Mouse (Mus musculus) thymus, postnatal 0 days (tissue): Measurements from ENCODE around the gene Rffl. TPM values are rescaled to one million over a fixed set of nuclear protein-coding genes. Genes with fewer than 3 reads are reported as not detected.

Experiments
- DNase-seq: peaks from one replicate; pipeline ENCODE4 v3.0.0-alpha.2; 2015; ENCODE audit warnings: low spot score
- polyA plus RNA-seq: library from polyadenylated mRNA; unstranded; fragments of >200 nt; fragmentation: Nextera tagmentation; extraction: Ambion mirVana; gene quantifications from 2 replicates; pipeline ENCODE4 v1.2.1, GENCODE M21; 2015

The Rffl gene
- polyA plus RNA-seq, 1 experiment from 2014 or later = 15.8 TPM

DNA sequence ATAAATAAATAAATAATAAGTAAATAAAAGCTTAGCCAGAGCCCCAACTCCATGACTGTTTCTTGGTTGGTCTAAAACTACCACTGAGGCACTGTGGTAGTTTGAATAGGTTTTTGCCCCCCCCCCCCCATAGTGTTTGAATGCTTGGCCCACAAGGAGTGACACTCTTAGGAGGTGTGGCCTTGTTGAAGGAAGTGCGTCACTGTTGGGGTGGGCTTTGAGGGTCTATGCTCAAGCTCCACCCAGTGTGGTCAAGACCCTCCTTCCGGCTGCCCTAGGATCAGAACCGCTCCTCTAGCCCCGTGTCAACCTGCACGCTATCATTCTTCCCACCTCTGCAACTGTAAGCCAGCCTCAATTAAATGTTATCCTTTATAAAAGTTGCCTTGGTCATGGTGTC, 4.6 kb upstream of the Rffl start:
- DNase-seq = no peak

DNA sequence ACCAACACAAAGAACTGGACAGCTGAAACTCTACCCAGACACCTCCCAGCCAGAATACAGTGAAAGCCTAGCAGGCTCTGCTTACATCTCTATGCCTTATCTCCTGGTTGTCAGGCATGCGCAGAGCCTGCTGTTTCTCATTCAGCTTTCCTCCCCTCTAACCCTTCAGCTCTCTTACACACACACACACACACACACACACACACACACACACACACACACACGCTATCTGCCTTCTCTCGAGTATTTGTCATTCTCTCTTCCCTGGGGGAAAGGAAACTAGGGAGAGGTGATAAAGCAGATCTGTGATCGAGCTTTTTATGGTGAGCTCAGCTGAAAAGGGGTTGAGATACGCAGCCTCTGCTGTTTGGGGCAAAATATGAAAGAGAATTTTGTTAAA, 3.9 kb upstream of the Rffl start:
- DNase-seq = no peak

DNA sequence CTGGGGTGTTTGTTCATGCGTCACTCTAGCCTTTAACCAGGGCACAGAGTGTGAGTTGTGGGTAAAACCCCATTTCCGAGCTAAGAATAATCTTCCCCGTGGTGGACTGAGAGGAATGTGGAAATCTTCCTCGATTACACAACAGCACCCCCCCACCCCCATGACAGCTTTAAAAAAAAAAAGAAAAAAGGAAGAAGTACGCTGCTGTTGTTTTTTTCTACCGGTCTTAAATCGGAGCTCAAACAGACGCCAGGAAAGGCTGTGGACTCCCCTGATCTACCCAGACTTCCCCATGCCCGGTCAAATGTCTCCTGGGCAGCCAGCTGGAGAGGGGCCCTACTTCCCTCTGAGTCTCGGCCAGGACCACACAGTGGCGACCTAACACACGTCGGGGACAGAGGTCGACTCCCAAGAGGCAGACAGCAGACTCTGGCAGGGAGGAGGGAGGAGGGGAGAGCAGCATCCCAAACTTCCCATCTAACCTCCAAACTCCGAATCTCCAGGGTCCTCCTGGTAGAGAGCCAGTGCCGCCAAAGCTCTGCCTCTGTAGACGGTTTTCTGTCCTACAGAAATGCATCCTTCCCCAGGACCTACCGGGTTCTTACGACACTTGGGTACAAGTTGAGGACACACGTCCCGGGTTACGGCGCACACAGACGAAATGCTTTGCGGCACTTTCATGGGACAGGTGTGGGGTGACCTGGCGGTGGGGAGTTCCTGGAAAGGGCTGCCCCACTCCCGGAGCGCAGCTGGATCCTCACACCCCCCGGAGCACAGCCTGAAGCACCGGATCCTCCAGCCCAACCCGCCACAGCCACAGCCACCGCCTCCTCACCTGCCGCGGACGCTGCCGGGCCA, 608 bp downstream of the Rffl start:
- DNase-seq = peak; percentile 78

DNA sequence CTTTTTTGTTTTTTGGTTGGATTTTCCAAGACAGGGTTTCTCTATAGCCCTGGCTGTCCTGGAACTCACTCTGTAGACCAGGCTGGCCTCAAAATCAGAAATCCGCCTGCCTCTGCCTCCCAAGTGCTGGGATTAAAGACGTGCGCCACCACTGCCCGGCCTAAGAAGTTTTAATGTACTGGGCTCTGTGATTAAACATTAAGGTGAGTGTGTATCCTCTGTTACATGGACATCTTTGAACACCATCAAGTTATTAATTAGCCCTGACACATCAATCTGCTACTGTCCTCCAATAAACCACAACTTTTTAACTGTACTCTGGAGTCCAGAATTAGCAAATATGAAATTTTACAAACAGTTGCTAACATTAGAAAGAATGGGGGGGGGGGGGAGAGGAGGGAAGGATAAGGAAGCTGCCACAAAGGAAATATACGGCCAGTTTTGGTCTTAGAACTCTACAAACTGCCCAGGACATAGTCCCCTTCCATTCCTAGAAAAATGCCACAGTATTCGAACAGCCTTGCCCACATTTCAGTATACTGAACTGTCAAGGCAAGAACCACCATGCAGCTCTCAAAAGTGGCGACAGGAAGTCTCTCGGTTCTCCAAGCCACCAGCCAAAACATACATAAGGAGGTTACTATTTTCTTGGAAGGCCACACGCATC, 1.4 kb downstream of the Rffl start:
- no peak for DNase-seq

DNA sequence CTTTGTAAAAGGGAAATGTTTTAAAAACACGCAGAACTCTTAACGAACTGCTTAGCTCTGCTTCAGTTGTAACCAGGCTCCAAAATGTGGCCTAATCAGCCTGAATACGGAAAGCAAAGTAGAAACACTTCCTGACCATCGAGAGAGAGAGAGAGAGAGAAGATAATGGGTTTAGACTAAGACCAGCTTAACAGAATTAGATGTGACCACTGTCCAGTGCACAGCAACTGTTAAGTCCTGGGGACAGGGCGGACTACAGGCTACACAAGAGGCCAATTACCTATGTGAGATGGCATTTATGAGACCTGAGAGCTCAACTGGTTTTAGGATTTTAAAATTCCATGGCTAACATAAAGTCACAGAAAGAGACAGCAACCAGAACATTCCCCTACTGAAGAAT, 3.1 kb downstream of the Rffl start:
- no peak for DNase-seq

DNA sequence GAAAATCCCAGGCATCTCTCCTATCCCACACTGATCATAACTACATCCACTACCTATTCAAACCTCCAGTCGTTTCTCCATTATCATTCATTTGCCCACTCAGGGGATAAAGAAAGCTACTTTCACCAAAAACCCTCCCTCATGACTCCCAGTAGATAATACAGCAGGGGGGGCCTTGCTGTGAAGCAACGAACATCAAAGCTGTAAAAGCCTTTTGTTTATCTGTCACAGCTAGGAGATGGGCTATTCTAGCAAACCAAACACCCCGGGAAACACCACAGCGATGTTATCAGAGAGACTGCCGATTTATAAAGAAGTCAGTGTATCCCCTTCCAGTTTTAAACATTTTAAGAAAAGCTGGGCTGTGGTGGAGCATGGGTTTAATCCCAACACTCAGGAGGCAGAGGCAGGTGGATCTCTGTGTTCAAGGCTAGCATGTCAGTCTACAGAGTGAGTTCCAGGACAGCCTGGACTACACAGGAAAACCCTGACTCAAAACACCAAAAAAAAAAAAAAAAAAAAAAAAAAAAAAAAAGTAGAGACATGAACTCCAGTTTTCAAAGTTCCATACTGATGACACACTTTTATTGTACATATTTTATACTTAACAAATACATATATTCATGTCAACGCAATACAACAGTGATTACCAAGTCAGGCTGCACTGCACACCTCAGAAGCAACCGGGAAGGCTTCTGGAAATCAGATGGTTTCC, 4.0 kb downstream of the Rffl start:
- no peak for DNase-seq

DNA sequence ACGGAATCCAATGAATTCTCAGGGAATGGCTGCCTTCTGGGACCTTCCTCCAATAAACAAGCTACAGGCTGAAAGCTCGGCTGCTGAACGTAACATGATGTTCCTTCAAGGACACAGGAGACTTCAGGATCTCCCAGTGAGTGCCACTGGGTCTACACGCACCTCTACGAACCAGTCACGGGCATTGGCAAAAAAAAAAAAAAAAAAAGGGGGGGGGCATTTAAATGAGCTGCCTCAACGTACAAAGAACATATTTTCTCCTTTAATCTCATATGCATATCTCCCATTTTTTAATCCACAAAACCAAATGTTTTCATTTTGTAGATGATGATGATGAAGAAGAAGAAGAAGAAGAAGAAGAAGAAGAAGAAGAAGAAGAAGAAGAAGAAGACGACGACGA, 5.1 kb downstream of the Rffl start:
- DNase-seq = no peak

DNA sequence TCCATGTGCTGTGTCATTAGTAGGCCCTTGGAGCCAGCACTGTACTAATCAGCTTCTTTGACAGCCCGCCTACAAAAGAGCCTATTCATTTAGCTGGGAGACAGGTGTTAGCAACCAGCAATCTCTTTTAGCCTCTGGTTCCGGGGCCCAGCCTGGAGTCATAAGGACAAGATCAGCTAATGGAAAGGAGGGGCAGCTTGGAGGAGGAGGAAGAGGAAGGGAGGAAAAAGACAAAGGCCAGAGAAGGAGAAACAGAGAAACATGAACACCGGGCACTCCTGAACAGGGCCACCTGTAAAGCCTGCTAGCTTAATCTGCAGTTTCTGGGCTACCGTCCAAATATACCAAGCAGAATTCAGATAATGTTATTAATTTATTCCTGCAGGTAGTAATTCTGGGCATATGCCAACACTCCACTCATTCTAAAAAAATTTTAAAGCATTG, 7.5 kb downstream of the Rffl start:
- no peak for DNase-seq

DNA sequence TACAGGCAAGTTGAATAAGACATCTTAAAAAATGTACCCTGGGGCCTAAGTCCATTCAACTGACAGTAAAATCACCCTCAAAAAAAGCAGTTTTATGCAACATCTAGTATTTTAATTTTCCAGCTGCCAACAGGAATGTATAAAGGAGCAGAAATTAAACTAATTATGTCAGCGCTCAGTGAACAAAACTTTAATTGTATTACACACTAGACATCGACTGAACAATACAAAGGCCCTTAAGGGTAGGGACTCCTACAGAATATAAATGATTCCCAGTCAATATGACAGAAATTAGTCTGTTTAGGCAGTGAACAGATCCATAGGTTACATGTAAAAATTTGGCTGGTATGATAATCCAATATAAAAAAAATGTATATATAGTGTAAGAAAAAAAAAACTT, 8.0 kb downstream of the Rffl start:
- no peak for DNase-seq

DNA sequence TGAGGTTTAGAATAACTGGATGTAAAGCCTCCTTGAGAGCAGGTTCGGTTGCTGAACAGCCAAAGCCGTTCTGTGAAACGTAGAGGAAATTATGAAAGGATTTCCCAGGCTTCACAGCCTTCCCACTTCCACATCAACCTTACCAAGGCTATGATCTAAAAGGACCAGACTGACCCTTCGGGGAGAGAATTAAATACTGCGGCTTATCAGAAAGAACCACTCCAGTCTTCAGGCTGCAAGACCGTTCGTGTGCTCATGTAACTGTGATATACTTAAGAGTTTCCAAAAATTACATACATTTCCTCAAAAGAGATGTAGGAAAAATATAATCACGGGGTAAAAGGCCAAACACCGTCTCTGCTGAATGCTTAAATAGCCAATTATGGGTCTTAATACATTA, 8.4 kb downstream of the Rffl start:
- no peak for DNase-seq

DNA sequence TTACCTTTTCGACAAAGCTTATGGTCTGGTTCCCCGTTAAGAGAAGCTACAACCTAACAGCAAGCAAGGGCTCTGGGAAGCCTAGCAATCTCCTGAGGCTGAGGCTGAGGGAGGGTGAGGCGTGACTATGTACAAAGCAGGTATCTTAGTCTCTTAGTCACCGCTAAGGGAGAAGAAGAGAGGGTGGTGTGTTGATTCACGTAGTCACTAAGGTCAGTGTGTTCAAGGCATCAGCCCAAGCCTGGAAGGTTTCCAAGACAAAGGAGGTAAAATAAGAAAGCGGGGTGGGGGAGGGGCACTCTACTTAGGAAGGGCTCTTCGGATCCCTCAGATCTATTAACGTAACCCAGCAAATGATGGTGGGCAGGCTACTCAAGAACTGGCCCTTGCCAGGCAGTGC, 9.5 kb downstream of the Rffl start:
- DNase-seq = no peak

DNA sequence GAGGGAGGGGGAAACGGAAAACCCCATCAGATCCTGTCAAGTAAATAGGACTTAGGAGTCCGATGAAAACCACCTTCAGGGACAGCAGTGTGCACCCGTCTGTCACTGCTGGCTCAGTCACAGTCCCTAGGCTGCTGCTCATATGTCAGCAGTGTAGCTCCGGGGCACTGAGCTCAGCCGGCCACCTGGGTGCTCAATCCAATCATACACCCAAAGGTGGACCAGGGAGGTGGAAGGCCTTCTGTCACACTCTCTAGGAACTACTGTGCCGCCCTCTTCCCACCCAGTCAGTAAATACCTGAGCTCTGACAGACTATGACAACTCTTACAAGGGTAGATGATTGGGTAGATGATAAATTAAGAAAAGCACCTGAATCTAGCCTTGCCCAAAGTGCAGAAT, 10.3 kb downstream of the Rffl start:
- DNase-seq = no peak

DNA sequence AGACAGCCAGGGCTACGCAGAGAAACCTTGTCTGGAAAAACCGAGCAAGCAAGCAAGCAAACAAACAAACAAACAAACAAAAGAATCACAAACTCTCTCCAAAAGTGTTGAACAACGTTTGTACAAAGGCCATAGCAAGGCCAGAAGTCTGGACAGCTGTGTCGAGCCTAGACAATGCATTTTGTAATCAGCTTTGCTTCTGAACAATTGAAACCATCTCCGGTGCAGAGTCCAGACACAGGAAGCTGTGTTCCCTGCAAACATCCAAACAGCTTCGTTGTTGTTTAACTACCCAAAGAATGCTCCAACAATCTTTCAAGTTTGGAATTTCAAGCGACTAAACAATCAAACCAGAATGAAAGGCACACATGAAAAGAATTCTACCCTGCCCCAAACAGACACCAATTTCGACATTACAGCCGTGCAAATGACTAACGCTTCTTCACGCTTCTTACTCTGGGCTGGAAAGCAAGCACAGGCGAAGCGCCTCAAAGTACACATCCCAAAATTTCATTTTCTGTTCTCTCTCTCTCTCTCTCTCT, 13.6 kb downstream of the Rffl start:
- DNase-seq = no peak

DNA sequence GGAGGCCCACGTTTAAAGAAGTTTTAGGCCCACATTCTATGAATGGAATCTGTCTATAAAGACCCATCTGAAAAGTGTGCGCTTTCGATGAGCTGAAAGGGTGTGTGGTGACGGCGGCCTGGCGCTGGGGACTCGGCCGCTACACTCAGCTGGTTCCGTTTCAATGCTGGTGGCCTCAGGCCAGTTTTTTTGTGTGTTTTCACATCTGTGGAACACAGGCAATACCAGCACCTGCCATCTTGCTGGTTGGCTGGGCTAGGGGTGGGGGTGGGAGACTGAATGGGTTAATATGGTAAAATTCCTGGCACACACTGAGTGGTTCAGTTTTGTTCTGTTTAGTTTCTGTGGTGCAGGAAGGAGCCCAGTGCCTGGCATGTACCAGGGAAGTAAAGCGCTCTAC, 15.0 kb downstream of the Rffl start:
- no peak for DNase-seq

DNA sequence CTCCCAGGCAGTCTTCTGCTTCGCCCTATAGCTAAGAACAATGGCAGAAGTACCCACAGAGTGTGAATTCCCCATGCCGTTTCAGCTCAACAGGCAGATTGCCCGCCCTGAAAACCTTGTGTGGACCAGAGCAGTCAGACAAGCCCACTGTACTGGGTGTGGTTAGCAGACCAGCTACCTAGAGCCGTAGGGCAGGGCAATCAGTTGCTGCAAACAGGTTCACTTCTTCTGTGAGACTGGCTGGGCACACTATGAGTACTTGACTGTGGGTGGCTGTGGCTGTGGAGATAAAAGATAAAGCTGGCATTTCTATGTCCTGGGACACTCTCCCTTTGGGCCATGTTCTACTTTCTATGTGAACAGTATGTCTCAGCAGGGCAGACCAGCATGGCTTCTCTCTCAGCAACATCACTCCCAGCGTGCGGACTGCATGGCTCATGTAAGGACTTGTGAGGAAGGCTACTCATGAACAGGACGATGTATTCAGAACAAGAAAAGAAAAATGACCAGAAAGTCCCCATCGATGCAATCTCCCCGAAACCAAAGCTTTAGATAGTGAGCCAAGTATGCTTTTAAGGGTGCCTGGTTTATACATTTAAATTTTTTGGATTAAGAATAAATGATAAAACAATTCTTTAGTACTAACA, 15.6 kb downstream of the Rffl start:
- no peak for DNase-seq

DNA sequence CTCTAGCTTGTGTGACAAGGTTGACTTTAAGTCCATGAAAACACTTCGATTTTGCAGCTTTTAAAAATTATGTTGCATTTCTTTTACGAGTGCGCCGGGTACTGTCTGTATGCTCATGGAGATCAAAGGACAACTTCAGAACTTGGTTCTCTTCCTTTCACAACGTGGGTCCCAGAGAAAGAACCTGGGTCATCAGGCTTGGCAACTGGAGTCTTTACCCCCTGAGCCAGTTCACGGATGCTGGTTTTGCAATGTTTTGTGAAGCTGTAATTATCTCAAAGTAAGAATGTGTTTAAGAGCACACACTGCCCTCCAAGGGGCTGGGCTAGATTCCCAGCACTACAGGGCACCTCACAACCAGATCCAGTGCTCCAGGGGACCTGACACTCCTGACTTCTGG, 16.9 kb downstream of the Rffl start:
- no peak for DNase-seq

DNA sequence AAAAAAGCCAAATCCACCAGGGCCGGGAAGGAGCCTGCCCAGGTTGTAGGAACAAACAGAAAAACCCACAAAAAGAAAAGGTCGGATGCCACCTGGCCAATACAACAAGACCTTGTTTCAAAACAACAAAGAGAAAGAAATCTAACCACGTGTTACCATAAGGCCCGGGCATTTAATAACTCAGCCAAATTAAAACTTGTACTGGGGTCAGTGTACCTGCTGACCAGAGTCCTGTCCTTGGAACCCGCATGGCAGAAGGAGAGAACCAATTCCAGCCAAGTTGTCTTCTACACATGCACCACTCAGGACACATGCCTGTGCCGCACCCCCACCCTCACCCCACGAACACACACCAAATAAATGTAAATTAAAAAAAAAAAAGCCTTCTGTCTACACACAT, 18.1 kb downstream of the Rffl start:
- no peak for DNase-seq

DNA sequence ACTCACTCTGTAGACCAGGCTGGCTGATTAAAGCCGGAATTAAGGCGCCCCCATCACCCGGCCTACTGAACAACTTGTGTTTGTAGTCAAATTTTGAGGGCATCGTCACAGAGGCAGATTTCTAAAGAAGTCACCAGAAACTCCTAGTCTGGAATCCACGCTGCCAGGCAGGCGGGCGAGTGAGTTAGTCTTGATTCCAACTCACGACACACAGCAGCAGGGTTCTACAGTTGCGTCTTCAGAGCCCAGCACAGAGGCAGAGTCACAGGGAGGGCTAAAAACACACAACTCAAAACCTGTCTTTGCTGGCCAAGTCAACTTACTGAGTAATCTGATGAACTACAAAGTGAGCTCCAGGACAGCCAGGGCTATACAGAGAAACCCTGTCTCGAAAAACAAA, 18.5 kb downstream of the Rffl start:
- DNase-seq = no peak

DNA sequence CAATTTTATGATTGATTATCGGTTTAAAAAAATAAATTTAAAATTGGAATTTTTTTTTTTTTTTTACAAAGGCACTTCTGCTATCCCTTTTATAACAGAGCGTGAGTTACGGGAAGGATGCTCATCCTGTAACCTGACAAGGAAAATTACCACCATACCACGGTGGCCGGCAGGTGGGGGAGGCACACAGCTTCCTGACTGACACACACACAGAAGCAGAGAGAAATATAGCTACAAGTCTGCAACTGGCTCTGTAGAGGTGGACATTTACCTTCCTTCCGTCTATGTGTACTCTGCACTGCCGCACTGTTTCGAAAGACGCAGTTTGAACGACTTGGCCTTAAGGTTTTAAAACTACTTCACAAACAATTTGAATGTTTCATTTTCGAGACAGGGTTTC, 18.9 kb downstream of the Rffl start:
- no peak for DNase-seq

DNA sequence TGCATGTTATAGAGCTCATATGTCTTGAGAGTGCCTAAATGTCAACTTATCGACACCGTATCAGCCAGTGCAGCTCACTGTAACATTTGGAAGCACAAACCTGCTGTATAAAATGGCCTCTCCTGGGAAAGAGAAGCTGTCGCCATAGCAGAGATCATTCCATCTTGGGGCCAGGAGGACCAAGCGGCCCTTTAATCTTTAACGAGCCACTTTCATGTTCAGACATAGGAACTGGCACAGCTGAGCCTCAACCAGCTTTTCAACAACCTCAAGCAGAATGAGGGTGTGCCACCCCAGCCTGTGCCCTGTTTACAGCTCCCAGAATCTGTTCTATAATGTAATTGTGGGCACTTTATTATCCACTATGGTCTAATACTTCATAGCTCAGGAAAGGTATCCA, 20.8 kb downstream of the Rffl start:
- no peak for DNase-seq

DNA sequence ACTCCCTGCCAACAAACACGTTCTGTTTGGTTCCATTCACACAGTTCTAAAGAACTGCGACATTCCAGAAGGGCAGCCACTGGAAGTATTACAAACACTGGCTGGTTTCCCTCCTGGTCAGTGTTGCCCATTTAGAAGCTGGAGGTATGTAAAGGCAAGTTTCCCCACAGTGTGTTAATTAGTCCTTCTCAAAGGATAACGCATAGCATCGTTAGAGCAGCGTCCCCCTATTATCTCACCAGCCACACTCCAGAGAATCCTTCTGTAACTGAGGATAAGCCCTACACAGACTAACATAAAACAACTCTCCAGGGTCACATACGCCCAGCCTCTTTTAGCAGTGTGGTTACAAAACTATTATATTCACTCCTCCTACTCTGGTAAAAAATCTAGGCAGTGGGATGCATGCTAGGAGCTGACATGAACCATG, 23.4 kb downstream of the Rffl start:
- DNase-seq = no peak

DNA sequence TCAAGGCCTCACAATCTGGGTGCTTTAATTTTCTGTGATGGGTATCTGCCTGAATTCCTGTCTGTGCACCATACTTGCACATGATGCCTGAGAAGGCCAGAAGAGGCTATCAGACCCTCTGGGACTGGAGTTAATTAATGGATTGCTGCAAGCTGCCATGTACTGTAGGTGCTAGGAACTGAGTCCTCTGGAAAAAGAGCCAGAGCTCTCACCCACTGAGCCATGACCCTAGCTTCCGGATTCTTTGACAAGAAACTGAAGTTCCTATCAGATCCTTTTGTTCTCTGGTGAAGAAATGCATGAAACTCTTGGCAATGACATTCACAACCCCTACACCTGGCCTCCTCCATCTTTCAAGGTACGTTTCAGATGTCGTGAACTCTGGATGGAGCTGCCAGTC, 24.1 kb downstream of the Rffl start:
- DNase-seq = no peak
